Mouse (Mus musculus) liver, adult 2 months (tissue): ENCODE measurements around the gene Lrrc1. TPM values are rescaled to one million over a fixed set of nuclear protein-coding genes. Genes with fewer than 3 reads are reported as not detected.

ENCODE experiments used
- DNase-seq: peaks from one replicate; pipeline ENCODE4 v3.0.0-alpha.2; 2011; ENCODE audit warnings: low read depth, low spot score; ENCODE audit errors: extremely low read depth
- H3K27ac ChIP-seq: fragments of 200-500 bp; replicated peaks from 2 replicates; pipeline ENCODE4 v1.5.1; 2012; ENCODE audit warnings: low read depth, mild to moderate bottlenecking, control low read depth, inconsistent platforms, low read length; ENCODE audit not compliant: insufficient read depth
- H3K27me3 ChIP-seq: fragments of 200-500 bp; 2 replicates; pipeline ENCODE4 v1.6.1; 2012; ENCODE audit warnings: mild to moderate bottlenecking, moderate library complexity, low read length, inconsistent platforms; ENCODE audit not compliant: control insufficient read depth, insufficient read depth
- H3K36me3 ChIP-seq: fragments of 200-500 bp; 2 replicates; pipeline ENCODE4 v1.6.1; 2012; ENCODE audit warnings: low read length, inconsistent platforms; ENCODE audit not compliant: control insufficient read depth, insufficient read depth
- H3K4me1 ChIP-seq: fragments of 200-500 bp; 2 replicates; pipeline ENCODE4 v1.6.1; 2011; ENCODE audit warnings: low read length; ENCODE audit not compliant: control insufficient read depth, insufficient read depth
- H3K4me3 ChIP-seq: fragments of 200-500 bp; 2 replicates; pipeline ENCODE4 v1.5.1; 2011; ENCODE audit warnings: low read depth, mild to moderate bottlenecking, control low read depth, low read length, moderate library complexity; ENCODE audit not compliant: insufficient read depth
- H3K79me2 ChIP-seq: fragments of 200-500 bp; 2 replicates; pipeline ENCODE4 v1.6.1; 2012; ENCODE audit warnings: inconsistent platforms, mild to moderate bottlenecking, low read length, moderate library complexity; ENCODE audit not compliant: control insufficient read depth, insufficient read depth
- H3K9ac ChIP-seq: fragments of 200-500 bp; 2 replicates; pipeline ENCODE4 v1.6.1; 2012; ENCODE audit warnings: low read depth, mild to moderate bottlenecking, control low read depth, inconsistent platforms, low read length
- CTCF ChIP-seq: fragments of 200-500 bp; IDR thresholded peaks from 2 replicates; pipeline ENCODE4 v1.5.1; 2011; ENCODE audit warnings: low read depth, low read length, control low read depth
- POLR2A ChIP-seq: fragments of 200-500 bp; IDR thresholded peaks from 2 replicates; pipeline ENCODE4 v1.6.1; 2011; ENCODE audit warnings: low read length, control low read depth; ENCODE audit not compliant: insufficient read depth; ENCODE audit errors: extremely low read depth
- WGBS: fragments of 180-500 bp; shearing (Covaris S2); methylation state at CpG from one replicate; pipeline ENCODE4 v1.1.7; 2018; 5-methylcytosine and 5-hydroxymethylcytosine counted together
- polyA plus RNA-seq: library from polyadenylated mRNA; depleted of rRNA; stranded (reverse); fragments of >200 nt; gene quantifications from 2 replicates; pipeline ENCODE4 v1.2.3, GENCODE M21; 2012; rRNA removed
- total RNA-seq: library from RNA; depleted of rRNA; stranded (reverse); fragments of >200 nt; gene quantifications from 2 replicates; pipeline ENCODE4 v1.2.3, GENCODE M21; 2014; rRNA removed

The Lrrc1 gene
- total and polyA plus RNA-seq, 2 experiments = 0.40 to 1.4 TPM

- Histone ChIP-seq H3K4me1 (no peaks in the 10 kb centered on the region), H3K36me3 (no peaks in the 10 kb centered on the region), H3K4me3 (no peak overlapping the region), H3K9ac (no peak overlapping the region), H3K79me2 (no peaks in the 10 kb centered on the region), H3K27me3 (no peaks in the 10 kb centered on the region), H3K27ac (no peak overlapping the region)
- DNase-seq = peak; percentile 3
- TF ChIP-seq CTCF = peak; percentile 86
- no peak for TF ChIP-seq POLR2A
- WGBS = 11% methylated on average over 5 of the region's 5 CpGs
These were observed 163.1 kb downstream of the Lrrc1 start for GRCm38 (mm10) chr9:77381565-77381964.

Other genes starting within 250 kb of the Lrrc1 start
- not detected in 2 replicates for gene Mlip, start 191.9 kb downstream of the Lrrc1 start, total RNA-seq
- not detected in 2 replicates for gene Mlip, start 191.9 kb downstream of the Lrrc1 start, polyA plus RNA-seq
- gene Klhl31, start 91.6 kb upstream of the Lrrc1 start, total RNA-seq = 0.18 TPM in 1 of 2 replicates, not detected in the other
- gene Klhl31, start 91.6 kb upstream of the Lrrc1 start, polyA plus RNA-seq = not detected in 2 replicates
- 122 and 173 TPM in 2 replicates for gene Gclc, start 209.7 kb upstream of the Lrrc1 start, total RNA-seq
- gene Gclc, start 209.7 kb upstream of the Lrrc1 start, polyA plus RNA-seq = 125 and 136 TPM in 2 replicates